Mouse (Mus musculus): ENCODE results near the gene Adh7.

Gene Adh7

GRCm38 (mm10) chr3:138217631-138218264 lies at the start of gene Adh7:
Adh7 (plus strand) TSS chr3:138217760.
- in situ Hi-C loops (cut with MboI; ENCODE audit: low pct_unique_long_range_greater_than_20kb in 1 of 2, low sequenced_read_pairs in 2 of 2, unreplicated experiment in 1 of 2), result no loop called here

DNA sequence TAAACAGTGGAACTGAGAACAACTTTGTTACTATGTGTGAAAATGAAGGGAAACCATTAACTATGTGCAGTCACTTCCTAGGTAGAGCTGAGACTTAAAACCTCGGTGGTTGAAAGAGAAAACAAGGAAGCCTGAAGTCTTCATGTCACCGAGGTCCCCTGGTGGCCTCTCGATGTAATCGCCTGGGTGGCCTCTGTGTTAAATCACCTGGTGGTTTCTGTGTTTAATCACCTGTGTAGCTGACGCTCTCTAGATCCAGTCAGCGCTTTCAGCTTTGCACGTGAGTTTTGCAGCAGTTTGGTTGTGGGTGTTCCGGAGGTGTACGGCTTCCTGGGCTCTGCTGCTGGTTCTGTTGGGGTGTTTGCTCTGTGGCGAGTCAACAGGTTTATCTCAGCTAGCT lies 44.3 kb upstream of the Adh7 start:
- in situ Hi-C loops (cut with MboI; ENCODE audit: low pct_unique_long_range_greater_than_20kb in 1 of 2, low sequenced_read_pairs in 2 of 2, unreplicated experiment in 1 of 2), result no loop called here

- in situ Hi-C loops (cut with MboI; ENCODE audit: low pct_unique_long_range_greater_than_20kb in 1 of 2, low sequenced_read_pairs in 2 of 2, unreplicated experiment in 1 of 2), result loop anchor here in 1 of 2 experiments (25.0 kb wide), 1 partner anchor 437 kb away; no protein-coding TSS in a partner anchor
Observed at GRCm38 (mm10) chr3:138175551-138175950, 42.0 kb upstream of the Adh7 start.

DNA sequence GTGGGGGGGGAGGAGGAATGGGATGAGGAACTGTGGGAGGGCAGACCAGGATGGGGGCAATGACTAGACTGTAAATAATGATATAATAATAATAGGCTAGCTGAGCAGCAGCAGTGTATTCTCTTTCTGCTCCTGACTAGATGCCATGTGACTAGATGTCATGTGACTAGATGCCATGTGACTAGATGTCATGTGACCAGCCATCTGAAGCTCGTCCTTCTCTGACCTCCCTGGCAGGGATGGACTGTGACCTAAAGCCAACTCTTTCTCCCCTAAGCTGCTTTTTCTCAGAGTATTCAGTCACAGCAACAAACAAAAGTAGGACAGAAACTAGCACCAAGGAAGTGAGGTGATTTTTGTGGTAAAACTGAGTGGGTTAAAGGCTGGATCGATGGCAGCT lies 35.5 kb upstream of the Adh7 start:
- in situ Hi-C loops (cut with MboI; ENCODE audit: low pct_unique_long_range_greater_than_20kb in 1 of 2, low sequenced_read_pairs in 2 of 2, unreplicated experiment in 1 of 2), result loop anchor here in 1 of 2 experiments (25.0 kb wide), 1 partner anchor 430 kb away; no protein-coding TSS in a partner anchor

DNA sequence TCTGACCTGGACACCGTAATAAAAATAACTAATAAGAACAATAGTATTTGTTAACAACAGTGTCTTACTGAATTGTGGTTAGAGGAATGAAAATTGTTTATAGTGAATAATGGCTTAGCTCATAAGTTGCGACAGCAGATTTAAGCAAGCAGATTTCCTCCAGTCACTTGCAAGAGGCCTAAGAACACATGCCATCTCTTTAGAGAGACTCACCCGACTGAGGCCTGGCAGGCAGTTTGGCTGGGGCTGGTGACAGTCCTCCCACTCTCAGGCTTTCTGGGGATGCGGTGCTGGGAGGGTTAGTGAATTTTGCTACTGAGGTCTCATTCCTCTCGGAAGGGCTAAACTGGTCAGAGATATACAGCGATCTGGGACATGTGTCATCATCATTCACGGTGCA lies 34.2 kb upstream of the Adh7 start:
- in situ Hi-C loops (cut with MboI; ENCODE audit: low pct_unique_long_range_greater_than_20kb in 1 of 2, low sequenced_read_pairs in 2 of 2, unreplicated experiment in 1 of 2), result loop anchor here in 1 of 2 experiments (25.0 kb wide), 1 partner anchor 429 kb away; no protein-coding TSS in a partner anchor

DNA sequence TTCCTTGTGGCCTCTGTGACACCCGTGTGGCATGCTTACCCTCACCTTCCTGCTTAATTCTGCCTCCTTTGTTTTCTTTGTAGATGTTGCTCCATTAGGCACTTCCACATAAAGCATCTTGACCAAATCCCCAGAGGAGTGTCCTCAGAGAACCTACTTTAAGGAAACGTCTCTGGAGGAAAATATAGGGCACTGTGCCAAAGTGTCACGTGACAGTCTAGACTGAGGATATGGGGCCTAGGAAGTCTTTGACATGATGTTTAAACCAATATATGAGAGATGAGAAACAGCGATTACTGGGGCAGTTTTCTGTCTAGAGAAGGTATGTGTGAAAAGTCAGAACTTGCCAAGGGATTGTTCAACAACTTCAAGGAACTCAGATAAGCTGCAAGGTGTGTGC lies 32.3 kb upstream of the Adh7 start:
- in situ Hi-C loops (cut with MboI; ENCODE audit: low pct_unique_long_range_greater_than_20kb in 1 of 2, low sequenced_read_pairs in 2 of 2, unreplicated experiment in 1 of 2), result loop anchor here in 1 of 2 experiments (25.0 kb wide), 1 partner anchor 427 kb away; no protein-coding TSS in a partner anchor

DNA sequence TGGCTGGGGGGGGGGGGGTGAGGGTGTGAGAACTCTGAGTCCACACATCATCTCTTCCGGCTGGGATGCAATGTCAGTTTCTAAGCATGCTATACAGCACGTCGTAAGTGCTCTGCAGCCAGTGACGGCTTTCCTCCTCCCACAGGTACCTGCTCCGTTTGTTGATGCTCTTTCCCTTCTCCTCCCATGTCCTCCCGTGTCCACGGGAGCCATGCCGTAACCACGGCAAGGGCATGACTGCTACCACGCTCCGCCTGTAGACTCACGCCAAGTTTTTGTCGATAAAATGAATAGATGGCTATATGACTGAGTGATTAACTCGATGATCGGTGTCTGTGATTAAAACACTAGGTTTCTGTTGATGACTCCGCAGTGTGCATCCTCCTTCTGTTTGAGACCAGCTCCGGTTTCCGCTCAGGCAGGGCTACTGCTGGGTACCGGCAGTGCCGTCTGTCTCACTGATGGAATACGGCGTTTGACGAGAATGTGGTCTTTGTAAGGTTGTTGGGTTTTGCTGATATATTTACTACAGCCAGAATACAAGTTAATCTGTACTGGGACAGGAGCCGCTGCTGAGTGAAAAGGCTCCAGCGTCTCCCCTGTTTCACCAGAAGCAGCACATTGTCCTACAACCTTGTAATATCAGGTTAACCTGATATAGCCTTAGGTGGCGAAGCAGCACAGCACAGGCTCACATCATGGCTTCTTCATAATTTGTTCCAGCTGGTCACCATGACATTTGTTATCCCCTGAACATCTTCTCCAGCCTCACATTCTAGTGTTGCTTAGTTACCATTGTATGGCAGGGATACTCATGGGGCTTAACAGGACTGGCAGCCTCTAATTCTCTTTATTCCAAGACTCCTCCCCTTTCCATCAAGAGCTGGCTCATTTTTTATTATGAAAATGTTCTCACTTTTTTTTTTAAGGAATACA lies 31.3 kb upstream of the Adh7 start:
- in situ Hi-C loops (cut with MboI; ENCODE audit: low pct_unique_long_range_greater_than_20kb in 1 of 2, low sequenced_read_pairs in 2 of 2, unreplicated experiment in 1 of 2), result loop anchor here in 1 of 2 experiments (25.0 kb wide), 1 partner anchor 426 kb away; no protein-coding TSS in a partner anchor

GRCm38 (mm10) chr3:138192260-138192659 lies 25.3 kb upstream of the Adh7 start:
- in situ Hi-C loops (cut with MboI; ENCODE audit: low pct_unique_long_range_greater_than_20kb in 1 of 2, low sequenced_read_pairs in 2 of 2, unreplicated experiment in 1 of 2), result loop anchor here (10.0 to 25.0 kb wide), 2 partner anchors 243 to 420 kb away; no protein-coding TSS in a partner anchor

- in situ Hi-C loops (cut with MboI; ENCODE audit: low pct_unique_long_range_greater_than_20kb in 1 of 2, low sequenced_read_pairs in 2 of 2, unreplicated experiment in 1 of 2), result loop anchor here (10.0 to 25.0 kb wide), 2 partner anchors 241 to 419 kb away; no protein-coding TSS in a partner anchor
Observed at GRCm38 (mm10) chr3:138193683-138194302, 23.8 kb upstream of the Adh7 start, which contains the start of gene 4930579F01Rik. 4930579F01Rik (minus strand) TSS chr3:138193825.

GRCm38 (mm10) chr3:138197093-138197492 lies 20.5 kb upstream of the Adh7 start:
- in situ Hi-C loops (cut with MboI; ENCODE audit: low pct_unique_long_range_greater_than_20kb in 1 of 2, low sequenced_read_pairs in 2 of 2, unreplicated experiment in 1 of 2), result loop anchor here (10.0 to 25.0 kb wide), 2 partner anchors 238 to 415 kb away; no protein-coding TSS in a partner anchor

DNA sequence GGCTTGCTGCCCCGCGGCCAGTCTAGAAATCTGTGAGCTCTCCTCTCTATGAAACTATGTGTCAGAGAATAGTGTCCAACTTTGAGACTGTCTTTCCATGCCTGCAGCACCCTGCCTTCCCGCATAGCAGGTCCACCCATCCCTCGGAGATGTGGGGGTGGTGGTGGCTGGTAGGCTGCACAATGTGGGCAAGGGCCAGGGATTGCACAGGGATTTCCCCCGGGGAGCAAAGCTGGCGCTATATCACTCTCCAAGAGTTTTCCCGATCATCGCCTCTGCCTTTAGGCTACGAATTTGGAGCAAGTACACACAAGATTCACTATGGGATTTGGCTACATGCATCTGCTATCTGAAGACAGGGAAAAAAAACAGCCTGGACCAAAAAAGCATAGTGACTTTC lies 20.0 kb upstream of the Adh7 start:
- in situ Hi-C loops (cut with MboI; ENCODE audit: low pct_unique_long_range_greater_than_20kb in 1 of 2, low sequenced_read_pairs in 2 of 2, unreplicated experiment in 1 of 2), result loop anchor here (10.0 to 25.0 kb wide), 2 partner anchors 237 to 415 kb away; no protein-coding TSS in a partner anchor

DNA sequence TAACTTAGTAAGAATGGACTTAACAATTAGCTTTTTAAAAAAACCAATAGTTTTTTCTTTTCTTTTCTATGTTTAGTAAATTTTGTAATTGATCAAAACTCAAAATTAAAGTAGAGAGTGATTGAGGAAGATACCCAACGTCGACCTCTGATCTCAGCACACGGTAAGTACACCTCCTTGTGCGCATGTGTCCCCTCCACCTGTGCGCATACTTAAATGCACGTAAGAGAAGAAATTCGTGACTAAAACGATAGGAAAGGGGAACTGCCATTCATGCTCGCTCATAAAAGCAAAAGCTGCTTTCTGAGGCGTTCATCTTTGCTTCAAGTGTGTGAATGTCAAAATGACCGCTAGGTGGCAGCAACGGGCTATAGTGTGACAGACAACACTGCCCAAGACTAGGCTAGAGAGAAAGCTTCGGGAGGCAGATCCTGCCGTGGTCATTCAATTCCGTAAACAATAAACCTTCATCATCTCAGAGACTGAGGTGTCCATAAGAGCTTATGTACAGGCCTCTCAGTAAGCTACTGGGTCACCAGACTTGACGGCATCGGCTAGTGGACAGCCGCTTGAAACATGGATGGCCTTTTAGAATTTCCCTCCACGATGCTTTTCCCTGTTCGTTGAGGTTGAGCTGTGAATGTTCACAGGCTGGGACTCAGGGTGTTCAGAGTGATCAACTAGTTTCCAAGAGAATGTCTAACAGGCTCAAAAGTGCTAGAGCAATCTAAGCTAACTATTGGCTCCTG lies 19.4 kb upstream of the Adh7 start:
- in situ Hi-C loops (cut with MboI; ENCODE audit: low pct_unique_long_range_greater_than_20kb in 1 of 2, low sequenced_read_pairs in 2 of 2, unreplicated experiment in 1 of 2), result loop anchor here (10.0 to 25.0 kb wide), 2 partner anchors 237 to 414 kb away; no protein-coding TSS in a partner anchor

DNA sequence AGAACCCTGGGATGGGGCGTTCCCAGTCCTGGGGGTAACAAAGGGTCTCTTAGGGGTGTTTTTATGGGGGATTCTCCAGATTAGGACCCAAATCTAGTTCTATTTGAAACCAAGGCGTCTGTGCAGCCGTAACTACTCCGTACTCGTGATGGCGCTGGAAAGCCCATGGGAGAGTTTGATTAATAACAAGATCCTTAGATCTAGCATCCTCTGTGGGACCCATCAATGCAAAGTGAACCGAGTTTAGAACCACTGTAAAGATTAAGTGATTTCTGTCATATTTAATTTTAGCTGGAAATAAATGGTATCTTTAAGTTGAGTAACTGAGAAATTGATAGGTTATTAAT lies 18.9 kb upstream of the Adh7 start:
- in situ Hi-C loops (cut with MboI; ENCODE audit: low pct_unique_long_range_greater_than_20kb in 1 of 2, low sequenced_read_pairs in 2 of 2, unreplicated experiment in 1 of 2), result loop anchor here (10.0 to 25.0 kb wide), 2 partner anchors 236 to 414 kb away; no protein-coding TSS in a partner anchor

- in situ Hi-C loops (cut with MboI; ENCODE audit: low pct_unique_long_range_greater_than_20kb in 1 of 2, low sequenced_read_pairs in 2 of 2, unreplicated experiment in 1 of 2), result no loop called here
Observed at GRCm38 (mm10) chr3:138208821-138209220, 8.7 kb upstream of the Adh7 start.

- in situ Hi-C loops (cut with MboI; ENCODE audit: low pct_unique_long_range_greater_than_20kb in 1 of 2, low sequenced_read_pairs in 2 of 2, unreplicated experiment in 1 of 2), result no loop called here
Observed at GRCm38 (mm10) chr3:138210432-138211075, 7.0 kb upstream of the Adh7 start.

DNA sequence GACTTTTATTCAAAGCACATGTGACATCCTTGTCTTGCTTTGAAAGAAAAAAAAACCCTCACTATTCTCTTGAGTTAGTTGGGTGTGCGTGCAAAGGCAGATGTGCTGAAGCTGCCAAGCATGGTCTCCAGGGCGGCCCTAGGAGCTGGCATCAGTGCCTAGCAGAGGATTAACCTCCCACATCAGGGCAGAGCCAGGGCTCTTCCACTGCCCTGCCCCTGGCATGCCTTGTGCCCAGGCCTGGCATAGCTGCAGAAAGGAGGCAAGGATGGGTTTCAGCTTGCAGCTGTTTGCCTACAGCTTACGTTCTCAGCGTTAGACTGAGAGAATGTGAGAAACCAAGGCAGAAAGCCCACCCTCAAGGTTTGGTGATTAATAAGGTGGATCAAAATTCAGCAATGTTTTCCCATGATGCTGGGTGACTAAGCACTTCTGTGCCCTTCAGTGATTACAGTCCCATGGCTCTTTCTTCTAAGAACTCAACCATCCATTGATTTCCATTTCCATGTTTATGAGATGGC lies 5.1 kb upstream of the Adh7 start:
- in situ Hi-C loops (cut with MboI; ENCODE audit: low pct_unique_long_range_greater_than_20kb in 1 of 2, low sequenced_read_pairs in 2 of 2, unreplicated experiment in 1 of 2), result no loop called here

DNA sequence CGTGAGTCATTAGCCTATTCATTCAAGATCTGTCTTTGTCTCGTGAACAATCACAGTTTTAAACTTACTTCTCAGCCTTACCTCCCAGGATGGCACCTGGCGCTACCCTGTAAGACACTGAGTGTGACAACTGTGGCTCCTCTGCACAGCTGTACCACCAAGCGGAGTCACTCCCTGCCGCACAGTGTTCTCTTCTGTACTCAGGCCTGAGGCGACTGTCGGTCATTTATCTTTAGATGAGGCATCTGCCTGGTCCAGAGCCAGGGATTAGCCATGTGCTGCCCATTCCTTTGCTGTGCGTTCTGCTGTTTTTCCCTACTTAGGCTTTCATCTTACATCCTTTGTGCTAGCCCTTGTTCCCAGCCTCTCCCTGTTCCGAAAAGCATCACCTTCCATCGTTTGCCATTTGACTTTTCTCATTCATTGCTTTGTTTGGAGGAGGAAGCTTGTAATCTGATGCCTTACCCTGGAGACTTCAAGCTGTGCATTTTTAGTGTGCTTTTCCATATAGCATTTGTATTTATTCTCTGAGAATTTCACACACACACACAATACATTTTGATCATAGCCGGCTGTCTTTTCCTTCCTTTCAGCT lies 2.1 kb upstream of the Adh7 start:
- in situ Hi-C loops (cut with MboI; ENCODE audit: low pct_unique_long_range_greater_than_20kb in 1 of 2, low sequenced_read_pairs in 2 of 2, unreplicated experiment in 1 of 2), result no loop called here
